In the genomic region with DNA sequence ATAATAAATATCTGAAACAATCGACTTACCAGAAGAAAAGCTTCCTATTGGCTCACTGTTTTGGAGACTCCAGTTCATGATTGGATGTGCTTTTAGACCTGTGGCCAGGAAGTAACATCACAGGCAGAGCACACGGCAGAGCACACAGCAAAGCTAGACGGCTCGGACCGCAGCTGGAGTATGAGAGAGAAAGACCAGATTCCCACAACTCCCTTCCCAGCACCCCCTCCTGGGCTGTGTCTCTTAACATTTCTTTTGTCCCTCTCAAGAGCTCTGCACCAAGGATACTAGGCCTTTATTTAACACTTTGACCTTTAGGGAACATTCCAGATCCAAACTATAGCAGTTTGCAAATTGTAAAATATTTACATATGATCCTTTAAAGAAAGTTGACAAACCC, we compare ENCODE assay signal across 31 mouse cellular contexts. TPM values are rescaled to one million over a fixed set of nuclear protein-coding genes. Genes with fewer than 3 reads are reported as not detected.
"Had no signal": no experiment of that assay in that cellular context is flagged by ENCODE, and none has a peak within 500 bp of the region (broad histone marks: within the 10 kb centered on the region; RNA-seq: fewer than 3 reads in every experiment).

No protein-coding gene starts in this region.

- DNase-seq: gastrocnemius, adult 2 months; gastrocnemius, postnatal 10 days; gastrocnemius, postnatal 25 days; heart, adult 2 months; heart, postnatal 4 days; kidney, adult 18-20 months; kidney, adult 8-10 months; kidney, postnatal 14 days; kidney, postnatal 36 days; layer of hippocampus, adult 9-11 months; layer of hippocampus, postnatal 36 days; left cerebral cortex, postnatal 4 days had no signal

- H3K4me1 ChIP-seq: hindbrain, embryonic 10.5 days; intestine, embryonic 15.5 days; liver, embryonic 12.5 days had no signal

- H3K4me2 ChIP-seq: heart, embryonic 13.5 days; heart, embryonic 15.5 days; hindbrain, embryonic 12.5 days; hindbrain, embryonic 14.5 days; intestine, embryonic 15.5 days; kidney, embryonic 15.5 days; limb, embryonic 13.5 days; limb, embryonic 15.5 days; liver, embryonic 12.5 days had no signal

- H3K27ac ChIP-seq: gastrocnemius, adult 2 months; heart, adult 2 months; heart, embryonic 13.5 days; heart, embryonic 15.5 days; hindbrain, embryonic 10.5 days; hindbrain, embryonic 12.5 days; hindbrain, embryonic 14.5 days; intestine, embryonic 15.5 days; kidney, embryonic 15.5 days; kidney, postnatal 0 days; limb, embryonic 13.5 days; limb, embryonic 15.5 days; liver, embryonic 12.5 days; liver, embryonic 14.5 days had no signal

- ATAC-seq: hindbrain, embryonic 16.5 days; inflammation-experienced regulatory T-cells, adult 6 months; intestine, embryonic 15.5 days; intestine, postnatal 0 days; liver, embryonic 12.5 days had no signal

- H3K9ac ChIP-seq: heart, embryonic 13.5 days; heart, embryonic 15.5 days; hindbrain, embryonic 12.5 days; hindbrain, embryonic 14.5 days; intestine, embryonic 15.5 days; kidney, embryonic 15.5 days; limb, embryonic 13.5 days; limb, embryonic 15.5 days; liver, embryonic 12.5 days; liver, embryonic 14.5 days had no signal

- H3K9me3 ChIP-seq: heart, embryonic 13.5 days; heart, embryonic 15.5 days; hindbrain, embryonic 10.5 days; hindbrain, embryonic 12.5 days; intestine, embryonic 15.5 days; kidney, embryonic 15.5 days; limb, embryonic 13.5 days; limb, embryonic 15.5 days; liver, embryonic 12.5 days had no signal

- H3K36me3 ChIP-seq: heart, embryonic 13.5 days; heart, embryonic 15.5 days; hindbrain, embryonic 10.5 days; hindbrain, embryonic 12.5 days; intestine, embryonic 15.5 days; kidney, embryonic 15.5 days; limb, embryonic 13.5 days; limb, embryonic 15.5 days; liver, embryonic 12.5 days had no signal

- H3K27me3 ChIP-seq: heart, embryonic 13.5 days; heart, embryonic 15.5 days; hindbrain, embryonic 12.5 days; intestine, embryonic 15.5 days; kidney, embryonic 15.5 days; limb, embryonic 13.5 days; limb, embryonic 15.5 days; liver, embryonic 12.5 days had no signal

- H3K4me3 ChIP-seq: gastrocnemius, adult 2 months; heart, adult 2 months; heart, embryonic 13.5 days; heart, embryonic 15.5 days; hindbrain, embryonic 10.5 days; hindbrain, embryonic 12.5 days; intestine, embryonic 15.5 days; kidney, embryonic 15.5 days; limb, embryonic 13.5 days; limb, embryonic 15.5 days; liver, embryonic 12.5 days had no signal

RNA-seq across cellular contexts. Expression of a gene that starts 19.2 kb away (rescaled TPM):
- polyA plus RNA-seq: heart, embryonic 13.5 days; heart, postnatal 0 days; hindbrain, embryonic 10.5 days; hindbrain, embryonic 12.5 days; hindbrain, embryonic 14.5 days; hindbrain, embryonic 16.5 days; inflammation-experienced regulatory T-cells, adult 6 months; intestine, embryonic 15.5 days; intestine, postnatal 0 days; kidney, embryonic 15.5 days; large intestine, adult 2 months; liver, adult 2 months; liver, embryonic 12.5 days; liver, embryonic 14.5 days; liver, embryonic 16.5 days had no signal
